Mouse (Mus musculus) embryonic facial prominence, embryonic 11.5 days (tissue): Measurements from ENCODE around the gene Nectin1. TPM values are rescaled to one million over a fixed set of nuclear protein-coding genes. Genes with fewer than 3 reads are reported as not detected.

ENCODE experiments used
- ATAC-seq: fragments of 200-750 bp; cut with Nextera tagmentation; replicated peaks from 2 replicates; pipeline ENCODE4 v1.8.0; 2017; ENCODE audit warnings: low read depth; ENCODE audit not compliant: insufficient number of reproducible peaks, low FRiP score, low TSS enrichment
- DNase-seq: peaks from one replicate; pipeline ENCODE4 v3.0.0-alpha.2; 2015; ENCODE audit warnings: low spot score
- H3K27ac ChIP-seq: fragments of 300-500 bp; sonication (generic); replicated peaks from 2 replicates; pipeline ENCODE4 v1.5.1; 2014; ENCODE audit warnings: mild to moderate bottlenecking, low read depth, low read length, control low read depth
- H3K27me3 ChIP-seq: fragments of 300-500 bp; sonication (generic); 2 replicates; pipeline ENCODE4 v1.6.1; 2014; ENCODE audit warnings: mild to moderate bottlenecking, low read length, moderate library complexity, mixed read lengths; ENCODE audit not compliant: control insufficient read depth, insufficient read depth
- H3K36me3 ChIP-seq: fragments of 300-500 bp; sonication (generic); replicated peaks from 2 replicates; pipeline ENCODE4 v1.6.1; 2014; ENCODE audit warnings: low read depth, mild to moderate bottlenecking, low read length, moderate library complexity, mixed read lengths; ENCODE audit not compliant: control insufficient read depth, insufficient read depth
- H3K4me1 ChIP-seq: fragments of 300-500 bp; sonication (generic); 2 replicates; pipeline ENCODE4 v1.6.1; 2014; ENCODE audit warnings: low read length, mixed read lengths; ENCODE audit not compliant: control insufficient read depth, insufficient read depth
- H3K4me2 ChIP-seq: fragments of 300-500 bp; sonication (generic); 2 replicates; pipeline ENCODE4 v1.6.1; 2014; ENCODE audit warnings: low read depth, mild to moderate bottlenecking, control low read depth, low read length, moderate library complexity
- H3K4me3 ChIP-seq: fragments of 300-500 bp; sonication (generic); 2 replicates; pipeline ENCODE4 v1.5.1; 2014; ENCODE audit warnings: low read depth, low read length, control low read depth
- H3K9ac ChIP-seq: fragments of 300-500 bp; sonication (generic); replicated peaks from 2 replicates; pipeline ENCODE4 v1.6.1; 2014; ENCODE audit warnings: mild to moderate bottlenecking, control low read depth, low read length
- H3K9me3 ChIP-seq: fragments of 300-500 bp; sonication (generic); replicated peaks from 2 replicates; pipeline ENCODE4 v1.6.1; 2016; ENCODE audit warnings: mild to moderate bottlenecking, low read length, inconsistent platforms, mixed read lengths; ENCODE audit not compliant: control insufficient read depth
- WGBS: fragments of 180-500 bp; shearing (Covaris S2); extraction: QIAGEN DNeasy Blood & Tissue Kit; methylation state at CpG from one replicate; pipeline ENCODE4 v1.1.7; 2014; 5-methylcytosine and 5-hydroxymethylcytosine counted together
- polyA plus RNA-seq: library from polyadenylated mRNA; unstranded; fragments of >200 nt; fragmentation: Nextera tagmentation; extraction: Ambion mirVana; gene quantifications from 2 replicates; pipeline ENCODE4 v1.2.1, GENCODE M21; 2014

Nectin1 gene
- polyA plus RNA-seq, 1 experiment from 2014 or later, result 4.8 TPM

DNA sequence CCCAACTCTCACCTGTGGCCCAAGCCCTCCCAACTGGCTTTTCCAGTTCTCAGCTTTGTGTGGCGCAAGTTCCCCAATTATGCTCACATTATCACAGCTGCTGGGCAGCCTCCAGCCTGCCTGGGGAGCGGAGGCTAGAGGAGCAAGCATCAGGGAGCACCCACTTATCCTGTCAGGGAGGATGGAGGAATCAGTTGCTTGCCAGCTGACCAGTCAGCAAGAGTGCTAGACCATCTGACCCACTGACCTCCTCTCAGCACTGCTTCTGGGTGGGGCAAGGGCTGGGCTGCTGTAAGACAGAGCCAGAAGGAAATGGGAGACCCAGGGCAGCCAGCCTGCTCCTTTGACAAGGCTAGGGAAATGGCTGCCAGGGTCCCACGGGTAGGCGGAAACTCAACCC is 43.8 kb downstream of the Nectin1 start:
- peaks cover 7% of the 10 kb centered on the region; the same call in 1 of the 2 replicates for H3K4me1 ChIP-seq
- H3K27me3 ChIP-seq, result no peaks in the 10 kb centered on the region
- ATAC-seq (no peak), DNase-seq (peak; percentile 37)
- WGBS, result 71% methylated on average over 4 of the region's 4 CpGs
- no peak overlapping the region for H3K4me2 ChIP-seq
- no peak overlapping the region for H3K27ac ChIP-seq
- no peaks in the 10 kb centered on the region for H3K9me3 ChIP-seq
- no peaks in the 10 kb centered on the region for H3K36me3 ChIP-seq
- no peak overlapping the region for H3K4me3 ChIP-seq
- no peak overlapping the region for H3K9ac ChIP-seq

DNA sequence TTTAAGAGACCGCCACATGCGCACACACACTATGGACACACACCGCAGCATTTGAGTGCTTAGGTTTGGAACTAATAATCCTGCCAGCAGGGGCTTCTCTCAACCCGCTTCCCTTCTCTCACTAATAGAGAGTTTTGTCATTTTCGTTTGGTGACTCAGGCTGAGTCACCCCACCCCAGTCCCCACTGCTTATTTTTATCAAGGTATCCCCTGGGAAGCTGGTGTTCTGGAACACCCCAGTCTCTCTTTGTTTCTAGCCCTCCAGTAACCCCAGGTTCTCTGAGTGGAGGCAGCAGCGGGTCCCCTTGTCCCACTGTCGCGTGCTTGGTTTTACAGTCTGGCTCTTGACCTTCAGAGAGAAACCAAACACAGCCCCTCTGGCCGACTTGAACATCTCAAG is 48.9 kb downstream of the Nectin1 start:
- H3K36me3 ChIP-seq, result 0 out of 2 replicates have a peak, but pooled peaks cover 2% of the 10 kb centered on the region

DNA sequence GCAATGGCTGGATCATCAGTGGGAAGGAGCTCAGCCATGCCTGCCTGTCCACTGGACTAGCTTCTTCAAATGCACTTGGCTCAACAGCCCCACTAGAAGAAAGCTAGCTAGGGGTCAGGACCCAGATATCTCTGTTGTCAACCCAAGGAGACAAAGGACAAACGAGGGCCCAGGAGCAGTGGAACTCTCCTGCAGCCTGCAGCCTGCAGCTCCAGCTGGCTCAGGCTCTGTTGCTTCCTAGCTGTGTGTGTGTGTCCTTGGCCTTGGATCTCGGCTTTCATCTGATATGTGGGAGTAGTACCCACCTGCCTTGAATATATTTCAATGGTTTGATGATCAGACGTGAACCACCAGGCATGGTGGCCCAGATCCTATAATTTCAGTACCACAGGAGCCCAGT is 49.6 kb downstream of the Nectin1 start:
- DNase-seq (no peak), ATAC-seq (no peak)
- H3K4me2 ChIP-seq, result no peak overlapping the region
- H3K27ac ChIP-seq, result no peak overlapping the region
- H3K36me3 ChIP-seq, result 0 out of 2 replicates have a peak, but pooled peaks cover 2% of the 10 kb centered on the region
- no peak overlapping the region for H3K9ac ChIP-seq
- no peak overlapping the region for H3K4me3 ChIP-seq
- no peaks in the 10 kb centered on the region for H3K27me3 ChIP-seq
- H3K4me1 ChIP-seq, result no peaks in the 10 kb centered on the region
- 77% methylated on average over 3 of the region's 3 CpGs for WGBS
- no peaks in the 10 kb centered on the region for H3K9me3 ChIP-seq

More for the DNA sequence above, 48.9 kb downstream of the Nectin1 start:
- H3K4me1 ChIP-seq, result no peaks in the 10 kb centered on the region
- H3K27ac ChIP-seq, result no peak overlapping the region
- 89% methylated on average over 9 of the region's 9 CpGs for WGBS
- no peaks in the 10 kb centered on the region for H3K9me3 ChIP-seq
- H3K9ac ChIP-seq, result no peak overlapping the region
- ATAC-seq, result no peak
- H3K4me2 ChIP-seq, result no peak overlapping the region
- no peaks in the 10 kb centered on the region for H3K27me3 ChIP-seq
- no peak for DNase-seq
- no peak overlapping the region for H3K4me3 ChIP-seq

DNA sequence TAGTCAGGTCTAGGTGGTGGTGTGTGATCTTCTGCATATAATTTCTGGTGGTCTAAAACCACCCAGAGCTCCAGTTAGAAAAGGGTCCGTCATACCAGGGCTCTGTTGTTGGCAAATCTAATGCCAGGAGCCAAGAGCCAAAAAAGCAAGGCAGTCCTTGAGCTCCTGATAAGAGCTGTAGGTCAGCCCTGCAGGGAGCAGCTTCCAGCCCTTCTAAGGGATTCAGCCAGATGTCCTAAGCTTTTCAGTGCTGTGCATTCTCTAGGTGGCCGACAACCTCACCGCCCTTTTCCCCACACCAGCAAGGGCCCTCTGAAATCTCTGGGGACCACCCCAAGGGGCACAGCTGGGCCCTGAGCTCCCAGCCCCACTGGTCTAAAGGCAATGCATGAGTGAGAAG is 52.2 kb downstream of the Nectin1 start:
- Histone ChIP-seq H3K27ac (no peak overlapping the region), H3K4me3 (no peak overlapping the region), H3K9me3 (no peaks in the 10 kb centered on the region), H3K36me3 (0 out of 2 replicates have a peak, but pooled peaks cover 2% of the 10 kb centered on the region), H3K4me2 (no peak overlapping the region), H3K9ac (no peak overlapping the region), H3K4me1 (no peaks in the 10 kb centered on the region), H3K27me3 (no peaks in the 10 kb centered on the region)
- ATAC-seq (no peak), DNase-seq (no peak)
- 91% methylated on average over 3 of the region's 3 CpGs for WGBS

DNA sequence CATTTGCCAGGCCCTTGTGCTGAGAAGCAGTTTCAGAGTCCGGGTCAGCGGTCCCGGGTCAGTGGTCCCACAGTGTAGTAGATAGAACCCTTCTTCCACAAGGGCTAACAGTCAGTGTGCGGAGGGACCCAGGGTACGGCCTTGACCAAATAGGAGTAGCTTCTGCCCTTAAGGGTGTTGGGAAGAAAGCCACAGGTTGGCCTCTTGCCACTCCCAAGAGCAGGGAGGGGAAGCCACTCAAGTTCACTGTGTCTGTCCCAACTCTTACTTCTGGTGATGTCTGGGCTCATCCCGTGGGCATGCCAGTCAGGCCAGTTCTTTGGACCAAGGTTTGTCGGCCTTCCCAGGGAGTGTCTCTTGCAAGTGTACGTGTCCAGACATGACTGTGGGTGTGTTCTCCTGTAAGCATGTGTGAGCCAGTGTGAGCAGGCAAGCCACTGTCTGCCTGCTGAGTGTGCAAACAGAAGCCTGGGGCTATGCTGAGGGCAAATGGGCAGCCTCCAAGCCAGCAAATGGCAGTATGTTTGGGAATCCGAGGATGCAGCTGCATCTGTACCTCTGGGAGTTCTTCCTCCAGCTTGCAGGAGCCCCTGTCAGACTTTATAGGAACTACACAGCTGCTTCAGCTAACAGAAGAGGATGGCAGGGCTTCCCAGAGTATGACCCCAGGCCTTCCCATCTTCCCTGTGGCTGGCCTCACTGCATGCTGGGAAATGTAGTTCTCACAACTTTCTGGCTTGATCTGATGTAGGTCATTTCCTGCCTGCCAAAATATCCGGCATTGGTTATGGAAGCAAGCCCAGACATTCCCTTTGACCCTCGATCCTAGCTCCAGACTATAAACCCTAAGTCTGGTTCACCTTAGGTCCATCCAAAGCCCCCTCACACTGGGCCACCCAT is 53.3 kb downstream of the Nectin1 start:
- H3K27ac ChIP-seq, result no peak overlapping the region
- peak; percentile 21 for DNase-seq
- no peaks in the 10 kb centered on the region for H3K4me1 ChIP-seq
- 0 out of 2 replicates have a peak, but pooled peaks cover 2% of the 10 kb centered on the region for H3K36me3 ChIP-seq
- no peak for ATAC-seq
- no peaks in the 10 kb centered on the region for H3K27me3 ChIP-seq
- no peak overlapping the region for H3K4me2 ChIP-seq
- no peak overlapping the region for H3K4me3 ChIP-seq
- H3K9me3 ChIP-seq, result no peaks in the 10 kb centered on the region
- no peak overlapping the region for H3K9ac ChIP-seq
- 74% methylated on average over 11 of the region's 11 CpGs for WGBS

DNA sequence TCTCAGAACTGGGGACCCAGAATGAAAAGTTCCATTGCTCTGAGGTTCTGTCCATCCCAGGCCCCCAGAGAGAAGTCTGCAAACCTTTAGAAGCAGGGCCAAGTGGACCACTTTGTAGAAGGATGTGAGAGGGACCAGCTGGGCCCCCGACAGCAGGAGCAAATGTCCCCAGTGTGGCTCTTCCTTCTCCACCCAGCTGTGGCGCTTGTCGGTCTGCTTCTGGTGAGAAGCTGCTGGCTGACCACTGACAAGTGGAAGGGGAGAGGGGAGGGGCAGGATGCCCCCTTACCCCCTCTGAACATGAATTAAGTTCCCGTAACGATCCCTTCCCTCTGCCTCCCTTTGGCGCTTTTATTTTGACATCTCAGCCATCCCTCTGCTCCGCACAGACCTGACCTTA is 54.0 kb downstream of the Nectin1 start:
- no peak overlapping the region for H3K4me3 ChIP-seq
- no peak overlapping the region for H3K9ac ChIP-seq
- H3K4me1 ChIP-seq, result no peaks in the 10 kb centered on the region
- ATAC-seq, result no peak
- H3K9me3 ChIP-seq, result no peaks in the 10 kb centered on the region
- DNase-seq, result no peak
- 0 out of 2 replicates have a peak, but pooled peaks cover 2% of the 10 kb centered on the region for H3K36me3 ChIP-seq
- WGBS, result 59% methylated on average over 7 of the region's 7 CpGs
- no peak overlapping the region for H3K4me2 ChIP-seq
- no peaks in the 10 kb centered on the region for H3K27me3 ChIP-seq
- no peak overlapping the region for H3K27ac ChIP-seq

DNA sequence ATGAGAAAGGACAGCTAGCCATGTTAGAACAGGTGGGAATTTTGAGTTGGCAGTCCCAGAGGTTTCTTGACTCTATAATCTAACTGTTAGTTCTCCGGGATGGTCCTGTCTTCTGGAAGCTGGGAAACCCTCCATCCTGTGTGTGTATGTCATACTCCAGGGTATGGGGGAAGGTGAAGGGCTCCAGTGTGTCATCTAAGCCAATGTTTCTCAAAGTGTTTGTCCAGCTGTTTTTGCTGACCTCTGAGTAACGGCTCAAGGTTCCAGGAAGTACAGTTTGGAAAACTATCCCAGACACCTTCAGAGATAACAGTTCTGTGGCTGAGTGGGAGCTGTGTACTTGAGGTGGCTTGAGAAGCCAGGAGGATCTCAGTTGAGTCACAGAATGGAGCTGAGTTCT is 56.7 kb downstream of the Nectin1 start:
- no peak overlapping the region for H3K9ac ChIP-seq
- H3K4me2 ChIP-seq, result no peak overlapping the region
- 86% methylated on average over 2 of the region's 2 CpGs for WGBS
- no peaks in the 10 kb centered on the region for H3K27me3 ChIP-seq
- H3K9me3 ChIP-seq, result no peaks in the 10 kb centered on the region
- H3K4me1 ChIP-seq, result no peaks in the 10 kb centered on the region
- DNase-seq, result no peak
- no peak overlapping the region for H3K4me3 ChIP-seq
- ATAC-seq, result no peak
- H3K36me3 ChIP-seq, result no peaks in the 10 kb centered on the region
- H3K27ac ChIP-seq, result no peak overlapping the region

DNA sequence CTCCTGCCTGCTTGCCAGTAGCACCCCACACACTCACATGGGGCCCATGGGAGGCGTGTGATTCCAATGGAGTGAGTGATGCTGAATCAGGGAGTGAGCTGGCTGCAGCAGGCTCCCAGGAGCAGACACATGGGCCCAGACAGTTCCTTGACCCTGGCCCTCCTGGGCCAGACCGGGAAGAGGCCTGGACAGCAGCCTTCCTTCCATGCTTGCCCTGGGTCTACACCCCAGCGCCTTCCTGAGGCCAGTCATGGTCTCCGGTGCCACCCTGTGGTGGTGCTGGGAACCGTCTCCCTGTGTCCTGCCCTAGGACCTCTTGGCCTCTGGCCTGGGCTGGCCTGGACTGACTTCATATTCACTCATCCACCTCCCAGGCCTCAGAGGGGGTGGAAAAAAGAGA is 58.1 kb downstream of the Nectin1 start:
- H3K27me3 ChIP-seq, result no peaks in the 10 kb centered on the region
- H3K27ac ChIP-seq, result no peak overlapping the region
- ATAC-seq (0 out of 2 replicates have a peak, but pooled peaks have one; percentile 9), DNase-seq (peak; percentile 62)
- 37% methylated on average over 5 of the region's 5 CpGs for WGBS
- H3K9ac ChIP-seq, result 0 out of 2 replicates have a peak overlapping the region, but pooled peaks have one; percentile 2
- H3K36me3 ChIP-seq, result no peaks in the 10 kb centered on the region
- no peak overlapping the region for H3K4me2 ChIP-seq
- H3K4me3 ChIP-seq, result no peak overlapping the region
- H3K4me1 ChIP-seq, result no peaks in the 10 kb centered on the region
- H3K9me3 ChIP-seq, result no peaks in the 10 kb centered on the region
